Mouse (Mus musculus) G1E (cell line): ENCODE data around the gene Syne2.

ENCODE experiments used
- CTCF ChIP-seq: IDR thresholded peaks from 2 replicates; pipeline ENCODE4 v1.5.1; 2012; ENCODE audit warnings: low read depth, low read length, inconsistent platforms, mixed read lengths
- GATA1 ChIP-seq: IDR thresholded peaks from 2 replicates; pipeline ENCODE4 v1.6.1; 2012; ENCODE audit warnings: borderline replicate concordance, low read length, inconsistent platforms, mixed read lengths
- POLR2AphosphoS5 ChIP-seq: IDR thresholded peaks from 2 replicates; pipeline ENCODE4 v1.6.1; 2012; ENCODE audit warnings: low read depth, low read length, inconsistent platforms; ENCODE audit not compliant: insufficient replicate concordance
- TAL1 ChIP-seq: conservative IDR thresholded peaks from 2 replicates; pipeline ENCODE4 v1.6.1; 2012; ENCODE audit warnings: low read depth, low read length, inconsistent platforms, mixed read lengths

DNA sequence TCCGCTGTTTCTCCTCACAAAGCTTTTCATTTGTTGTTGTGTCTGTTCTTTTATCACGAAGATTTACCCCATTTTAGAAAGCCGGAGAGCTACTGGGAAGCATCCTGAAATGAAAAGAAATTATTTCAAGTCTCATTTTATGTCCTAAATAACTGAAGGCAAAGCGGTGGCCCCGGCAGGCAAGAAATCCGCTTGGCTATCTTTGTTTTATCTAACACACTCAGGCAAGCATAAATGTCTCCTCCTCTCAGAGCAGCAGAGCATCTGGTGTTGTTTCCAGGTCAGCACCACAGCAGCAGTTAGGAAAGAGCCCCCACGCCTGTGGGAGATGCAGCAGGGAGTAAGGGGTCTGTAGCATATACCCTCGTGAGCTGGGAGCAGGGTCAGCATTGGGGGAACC, 230.7 kb downstream of the Syne2 start:
- TF ChIP-seq CTCF (no peak), POLR2AphosphoS5 (no peak), GATA1 (no peak), TAL1 (no peak)
